Mouse (Mus musculus) testis, adult 2 months (tissue): ENCODE measurements around the gene Pik3r2.

Experiments
- CTCF ChIP-seq: fragments of 200-500 bp; IDR thresholded peaks from 2 replicates; pipeline ENCODE4 v1.5.1; 2012; ENCODE audit warnings: low read depth, mild to moderate bottlenecking, inconsistent platforms, low read length, moderate library complexity; ENCODE audit not compliant: control insufficient read depth, insufficient read depth, insufficient replicate concordance
- POLR2A ChIP-seq: fragments of 200-500 bp; IDR thresholded peaks from 2 replicates; pipeline ENCODE4 v1.6.1; 2012; ENCODE audit warnings: low read depth, mild to moderate bottlenecking, inconsistent platforms, low read length, moderate library complexity; ENCODE audit not compliant: control insufficient read depth

DNA sequence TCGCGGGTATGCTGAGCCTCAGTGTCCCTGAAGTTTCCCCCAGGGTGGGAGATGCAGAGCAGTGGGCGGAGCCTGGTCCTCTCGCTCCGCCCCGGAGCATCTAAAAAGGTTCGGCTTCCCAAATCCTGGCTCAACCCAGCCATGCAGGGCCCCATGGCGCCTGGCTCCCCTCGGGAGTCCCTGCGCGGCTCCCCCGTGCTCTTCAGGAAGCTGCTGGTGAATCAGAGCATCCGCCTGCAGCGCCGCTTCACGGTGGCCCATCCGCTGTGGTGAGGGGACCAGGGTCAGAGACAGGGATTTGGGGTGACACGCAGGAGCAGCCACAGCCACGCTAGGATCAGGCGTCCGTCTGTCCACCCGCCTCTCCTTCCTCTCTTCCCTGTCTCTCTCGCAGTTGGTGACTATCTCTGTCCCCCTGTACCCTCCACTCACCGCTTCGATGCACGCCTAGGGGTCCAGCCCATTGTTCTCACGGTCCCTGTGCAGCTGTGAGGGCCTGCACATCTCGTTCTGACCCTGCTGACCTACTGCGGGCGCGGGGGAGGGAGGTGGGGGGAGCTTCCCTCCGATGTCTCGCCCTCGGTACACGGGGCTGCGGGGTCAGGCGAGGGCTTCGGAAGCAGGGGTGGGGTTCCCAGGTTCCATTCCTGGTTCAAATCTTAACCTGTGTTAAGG lies 33.4 kb downstream of the Pik3r2 start:
- no peak for TF ChIP-seq POLR2A
- no peak for TF ChIP-seq CTCF
